Mouse (Mus musculus): ENCODE measurements around the gene Trim65. TPM values are rescaled to one million over a fixed set of nuclear protein-coding genes. Genes with fewer than 3 reads are reported as not detected.

The Trim65 gene
- 35.0 to 42.1 TPM (median 37.0 TPM) in 4 replicates for total RNA-seq (2023; ENCODE audit: inconsistent age)

DNA sequence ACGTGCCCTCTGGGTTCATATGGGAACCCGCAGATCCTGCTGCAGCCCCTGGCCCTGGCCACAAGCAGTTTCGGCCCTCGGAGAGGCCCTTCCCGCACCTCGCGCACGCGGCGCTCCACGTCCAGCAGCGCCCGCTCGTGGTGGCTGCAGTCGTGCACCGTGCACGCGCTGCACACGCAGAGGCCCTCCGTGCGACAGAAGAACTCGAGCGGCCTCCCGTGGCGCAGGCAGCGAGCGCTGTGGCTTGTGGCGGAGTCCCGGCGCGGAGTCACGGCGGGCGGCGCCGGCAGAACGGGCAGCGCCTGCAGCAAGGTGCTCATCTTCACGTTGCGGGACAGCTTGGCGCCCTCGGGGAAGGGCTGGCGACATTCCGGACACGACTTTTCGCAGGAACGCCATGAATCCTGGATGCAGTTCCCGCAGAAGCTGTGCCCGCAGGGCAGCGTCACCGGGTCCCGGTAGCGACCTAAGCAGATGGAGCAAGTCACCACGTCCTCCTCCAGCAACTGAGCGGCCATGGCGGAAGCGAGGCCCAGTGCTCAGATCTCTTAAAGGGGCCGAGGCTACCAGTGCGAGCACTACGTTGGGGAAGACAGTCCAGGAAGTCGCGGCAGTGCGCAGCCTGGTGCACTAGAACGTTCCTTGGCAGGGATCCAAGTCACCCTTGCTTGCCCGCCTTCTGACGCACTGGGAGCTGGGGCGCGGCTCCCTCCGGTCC is at the start of gene Trim65:
Gene Trim65 (minus strand): TSS at position 641 of the 718 bp plus-strand sequence.

GRCm38 (mm10) chr11:116167884-116168439 is 37.0 kb upstream of the Trim65 start, which contains the start of gene Fbf1:
Gene Fbf1, minus strand, starts transcription at chr11:116168166.

DNA sequence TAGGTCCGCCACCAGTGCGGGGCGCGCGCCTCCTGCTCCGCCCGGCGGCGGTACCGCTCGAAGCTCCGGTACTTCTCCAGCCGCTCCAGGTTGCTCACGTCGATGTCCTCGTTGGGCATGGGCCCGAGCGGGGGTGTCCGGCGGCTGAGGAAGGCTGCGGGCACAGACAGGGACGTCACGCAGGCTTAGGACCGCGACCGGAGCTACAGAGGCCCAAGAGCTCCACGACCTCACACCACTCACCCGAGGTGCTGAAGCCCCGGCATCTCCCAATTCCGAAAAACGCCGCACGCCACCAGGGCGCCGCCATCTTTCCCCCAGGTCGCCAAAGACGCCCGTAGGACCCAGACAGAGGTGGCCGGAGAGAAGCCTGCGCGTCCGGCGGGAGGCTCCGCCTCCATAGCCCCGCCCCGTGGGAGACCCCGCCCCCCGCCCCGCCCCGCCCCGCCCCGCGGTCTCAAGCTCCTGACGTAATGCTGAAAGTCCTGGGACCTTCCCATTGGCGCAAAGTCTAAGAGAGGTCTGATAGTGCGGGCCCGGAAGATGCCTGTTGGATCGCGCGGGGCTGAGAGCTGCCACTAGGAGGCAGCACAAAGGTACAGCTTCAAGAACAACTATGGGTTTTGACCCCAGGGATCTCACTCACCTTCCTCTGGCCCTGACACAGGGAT is 7.7 kb upstream of the Trim65 start, which contains the start of gene Mrpl38:
Gene Mrpl38 (minus strand): TSS at position 401 of the 671 bp plus-strand sequence.

GRCm38 (mm10) chr11:116127156-116127980 is 3.6 kb downstream of the Trim65 start, which contains the start of gene Trim47:
Gene Trim47, minus strand, starts transcription at chr11:116127210.

DNA sequence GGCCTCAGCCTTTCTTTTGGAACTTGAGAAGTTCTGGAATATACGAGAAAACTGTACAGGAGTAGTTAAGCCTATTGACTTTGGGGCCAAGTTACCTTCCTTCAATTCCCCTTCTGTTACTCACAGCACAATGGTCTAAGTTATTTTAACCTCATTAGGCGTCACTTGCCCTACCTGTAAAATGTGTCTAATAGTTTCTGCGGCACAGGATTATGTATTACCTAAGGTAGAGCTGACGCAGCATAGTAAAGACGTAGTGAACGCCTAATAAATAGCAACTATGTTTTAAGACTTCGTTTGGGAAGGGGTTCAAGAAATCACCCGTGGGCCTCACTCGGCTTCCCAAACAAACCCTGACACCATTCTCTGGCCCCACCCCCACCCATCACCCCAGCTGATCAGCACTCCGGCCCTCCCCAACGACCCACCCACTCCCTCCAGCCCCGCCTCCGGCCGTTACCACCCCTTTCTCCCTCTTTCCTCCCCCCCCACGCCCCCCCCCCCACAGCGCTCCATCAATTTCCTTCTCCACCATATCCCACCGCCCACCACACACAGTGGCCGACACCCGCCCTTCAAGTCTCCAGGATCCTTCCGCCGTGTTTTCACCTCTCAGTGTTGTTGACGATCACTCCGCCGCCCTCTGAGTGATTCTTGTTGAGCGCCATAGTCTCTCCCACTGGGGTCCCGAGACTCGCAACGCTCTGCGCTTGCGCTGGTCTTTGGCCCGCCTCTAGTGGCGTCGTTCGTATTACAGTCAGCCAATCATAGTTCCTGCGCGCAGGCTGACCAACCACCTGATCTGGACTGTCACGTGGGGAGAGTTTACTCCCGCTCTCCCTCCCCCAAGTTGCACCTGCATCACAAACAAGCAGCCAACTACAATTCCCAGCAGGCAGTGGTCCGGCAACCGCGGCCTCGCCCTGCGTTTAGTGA is 44.4 kb downstream of the Trim65 start, which contains the start of gene Wbp2:
Gene Wbp2 (minus strand): TSS at position 738 of the 936 bp plus-strand sequence.

GRCm38 (mm10) chr11:116077446-116078204 is 53.3 kb downstream of the Trim65 start, which contains the start of gene Unc13d:
Gene Unc13d, minus strand, starts transcription at chr11:116077961.

Other genes starting within 250 kb of the Trim65 start
- not detected in 4 replicates for gene Smim5, start 231.2 kb downstream of the Trim65 start, total RNA-seq (2023; ENCODE audit: inconsistent age)
- gene Smim6, start 219.1 kb downstream of the Trim65 start, total RNA-seq (2023; ENCODE audit: inconsistent age), result not detected in 4 replicates
- gene Sap30bp, start 197.8 kb downstream of the Trim65 start, total RNA-seq (2023; ENCODE audit: inconsistent age), result 40.8 to 57.3 TPM (median 51.2 TPM) in 4 replicates
- gene Recql5, start 197.7 kb downstream of the Trim65 start, total RNA-seq (2023; ENCODE audit: inconsistent age), result 62.1 to 67.9 TPM (median 67.1 TPM) in 4 replicates
- gene Itgb4, start 156.4 kb downstream of the Trim65 start, total RNA-seq (2023; ENCODE audit: inconsistent age), result 0.19 to 1.2 TPM (median 0.44 TPM) in 4 replicates
- gene Galk1, start 118.4 kb downstream of the Trim65 start, total RNA-seq (2023; ENCODE audit: inconsistent age), result 16.3 to 20.2 TPM (median 18.7 TPM) in 4 replicates
- gene H3f3b, start 103.2 kb downstream of the Trim65 start, total RNA-seq (2023; ENCODE audit: inconsistent age), result 3,106 to 3,747 TPM (median 3,372 TPM) in 4 replicates
- gene Unk, start 100.8 kb downstream of the Trim65 start, total RNA-seq (2023; ENCODE audit: inconsistent age), result 71.4 to 82.5 TPM (median 80.3 TPM) in 4 replicates
- 58.7 to 68.2 TPM (median 59.6 TPM) in 4 replicates for gene Unc13d, start 53.2 kb downstream of the Trim65 start, total RNA-seq (2023; ENCODE audit: inconsistent age)
- 249 to 307 TPM (median 282 TPM) in 4 replicates for gene Wbp2, start 44.1 kb downstream of the Trim65 start, total RNA-seq (2023; ENCODE audit: inconsistent age)
- gene Trim47, start 3.9 kb downstream of the Trim65 start, total RNA-seq (2023; ENCODE audit: inconsistent age), result 0.54 to 1.4 TPM (median 0.57 TPM) in 3 of 4 replicates, not detected in the other
- 53.7 to 79.8 TPM (median 64.1 TPM) in 4 replicates for gene Mrpl38, start 7.7 kb upstream of the Trim65 start, total RNA-seq (2023; ENCODE audit: inconsistent age)
- 37.5 to 41.8 TPM (median 39.2 TPM) in 4 replicates for gene Fbf1, start 37.0 kb upstream of the Trim65 start, total RNA-seq (2023; ENCODE audit: inconsistent age)
- 43.7 to 50.4 TPM (median 47.7 TPM) in 4 replicates for gene Ten1, start 67.7 kb upstream of the Trim65 start, total RNA-seq (2023; ENCODE audit: inconsistent age)
- 22.1 to 31.2 TPM (median 24.6 TPM) in 4 replicates for gene Acox1, start 67.9 kb upstream of the Trim65 start, total RNA-seq (2023; ENCODE audit: inconsistent age)
- gene Evpl, start 106.9 kb upstream of the Trim65 start, total RNA-seq (2023; ENCODE audit: inconsistent age), result 0.09 to 0.26 TPM (median 0.14 TPM) in 4 replicates
- 54.6 to 63.6 TPM (median 60.0 TPM) in 4 replicates for gene Srp68, start 143.1 kb upstream of the Trim65 start, total RNA-seq (2023; ENCODE audit: inconsistent age)
- 0.42 TPM in 1 of 4 replicates, not detected in the others for gene Galr2, start 149.8 kb upstream of the Trim65 start, total RNA-seq (2023; ENCODE audit: inconsistent age)
- 57.5 to 66.5 TPM (median 60.3 TPM) in 4 replicates for gene Exoc7, start 176.1 kb upstream of the Trim65 start, total RNA-seq (2023; ENCODE audit: inconsistent age)
- 0.99 to 2.1 TPM (median 1.2 TPM) in 4 replicates for gene Foxj1, start 204.3 kb upstream of the Trim65 start, total RNA-seq (2023; ENCODE audit: inconsistent age)

Measured in B cell, adult (primary cell).